ENCODE assay signal across 8 mouse cellular contexts in genomic region chr14:24586133-24586908, GRCm38 (mm10).
A peak's percentile ranks its signal among the peaks of the same experiment; 100 is the strongest.
DNase-seq lines count a peak whose midpoint lies in the region; ATAC-seq and TF ChIP-seq lines count a peak whose summit lies in the region.
"Had no signal": no experiment of that assay in that cellular context is flagged by ENCODE, and none has a peak within 500 bp of the region (broad histone marks: within the 10 kb centered on the region; RNA-seq: fewer than 3 reads in every experiment).

No protein-coding gene starts in this region.

- H3K9ac ChIP-seq in intestine, postnatal 0 days (ENCODE audit: low read depth, low read length): no peak overlapping the region
- H3K9ac ChIP-seq in intestine, embryonic 16.5 days (ENCODE audit: low read depth, low read length): no peak overlapping the region
- H3K9ac ChIP-seq in CH12.LX (ENCODE audit: insufficient read depth, low read depth): no peak overlapping the region
- H3K9ac ChIP-seq in hindbrain, embryonic 15.5 days: no peak overlapping the region
- H3K9ac ChIP-seq: limb, embryonic 13.5 days had no signal

- no peaks in the 10 kb centered on the region for H3K27me3 ChIP-seq in intestine, postnatal 0 days (replicated peaks; ENCODE audit: control insufficient read depth, insufficient read depth, low read length)
- no peaks in the 10 kb centered on the region for H3K27me3 ChIP-seq in intestine, embryonic 16.5 days (replicated peaks; ENCODE audit: control insufficient read depth, insufficient read depth, low read length)
- H3K27me3 ChIP-seq in CH12.LX (replicated peaks): no peaks in the 10 kb centered on the region
- no peaks in the 10 kb centered on the region for H3K27me3 ChIP-seq in hindbrain, embryonic 15.5 days
- H3K27me3 ChIP-seq: limb, embryonic 13.5 days had no signal

- dilution Hi-C loops in CH12.LX (cut with MboI; ENCODE audit: extremely low pct_ligation_motif_present, extremely low pct_unique_long_range_greater_than_20kb, low sequenced_read_pairs): no loop called here

- WGBS in intestine, postnatal 0 days: 62% methylated on average over 7 of the region's 7 CpGs
- WGBS in intestine, embryonic 16.5 days: 60% methylated on average over 7 of the region's 7 CpGs
- 45% methylated on average over 7 of the region's 7 CpGs for WGBS in hindbrain, embryonic 15.5 days

- in situ Hi-C loops in CH12.LX (cut with MboI; ENCODE audit: low pct_ligation_motif_present, low pct_unique_long_range_greater_than_20kb, low sequenced_read_pairs): no loop called here

- ATAC-seq in intestine, postnatal 0 days: no peak
- no peak for ATAC-seq in intestine, embryonic 16.5 days
- 0 out of 2 replicates have a peak, but pooled peaks have one; percentile 27 for ATAC-seq in hindbrain, embryonic 15.5 days (ENCODE audit: low FRiP score, low read depth)

- TF ChIP-seq CTCF in intestine, postnatal 0 days (IDR thresholded peaks at IDR 0.05; ENCODE audit: low read depth): peak; percentile 53
- TF ChIP-seq CTCF in CH12.LX (conservative IDR thresholded peaks at IDR 0.05 in 1 of 2, IDR thresholded peaks at IDR 0.05 in 1 of 2; ENCODE audit: low read depth in 2 of 2, low read length in 2 of 2): peak in 1 of 2 experiments; percentile 41; a peak in 2 of 4 replicates

- no peak overlapping the region for H3K4me3 ChIP-seq in intestine, postnatal 0 days (ENCODE audit: low read depth, low read length)
- no peak overlapping the region for H3K4me3 ChIP-seq in intestine, embryonic 16.5 days (ENCODE audit: low read length)
- no peak overlapping the region for H3K4me3 ChIP-seq in CH12.LX (replicated peaks in 1 of 3; ENCODE audit: low read depth in 2 of 3, low read length in 2 of 3, poor library complexity in 1 of 3)
- H3K4me3 ChIP-seq in hindbrain, embryonic 15.5 days: no peak overlapping the region
- H3K4me3 ChIP-seq: limb, embryonic 13.5 days had no signal

- no peaks in the 10 kb centered on the region for H3K36me3 ChIP-seq in intestine, postnatal 0 days (ENCODE audit: control insufficient read depth, insufficient read depth)
- no peaks in the 10 kb centered on the region for H3K36me3 ChIP-seq in intestine, embryonic 16.5 days (ENCODE audit: control insufficient read depth, insufficient read depth, low read length)
- no peaks in the 10 kb centered on the region for H3K36me3 ChIP-seq in CH12.LX (replicated peaks in 1 of 2; ENCODE audit: control insufficient read depth in 1 of 2, insufficient read depth in 1 of 2, low read length in 1 of 2)
- H3K36me3 ChIP-seq in hindbrain, embryonic 15.5 days: no peaks in the 10 kb centered on the region
- H3K36me3 ChIP-seq: limb, embryonic 13.5 days had no signal

- TF ChIP-seq RAD21 in CH12.LX (IDR thresholded peaks at IDR 0.05; ENCODE audit: low read depth, low read length): no peak; the same call in 1 of the 2 replicates

- H3K79me2 ChIP-seq in CH12.LX (replicated peaks; ENCODE audit: control insufficient read depth, extremely low read depth, insufficient read depth, poor library complexity, severe bottlenecking): no peaks in the 10 kb centered on the region

- TF ChIP-seq EP300 in CH12.LX (IDR thresholded peaks at IDR 0.05; ENCODE audit: low read length): no peak

- H3K27ac ChIP-seq in intestine, postnatal 0 days (ENCODE audit: low read depth, low read length): no peak overlapping the region
- no peak overlapping the region for H3K27ac ChIP-seq in intestine, embryonic 16.5 days (ENCODE audit: low read length)
- no peak overlapping the region for H3K27ac ChIP-seq in CH12.LX (ENCODE audit: insufficient read depth, low read depth)
- peak overlapping the region; percentile 90 for H3K27ac ChIP-seq in hindbrain, embryonic 15.5 days (replicated peaks)
- H3K27ac ChIP-seq: limb, embryonic 13.5 days had no signal

- H3K4me2 ChIP-seq in intestine, postnatal 0 days (replicated peaks; ENCODE audit: low read depth): no peak overlapping the region
- H3K4me2 ChIP-seq in intestine, embryonic 16.5 days (ENCODE audit: low read depth, low read length): no peak overlapping the region
- H3K4me2 ChIP-seq in CH12.LX (ENCODE audit: insufficient read depth, low read depth, poor library complexity, severe bottlenecking): no peak overlapping the region
- H3K4me2 ChIP-seq in hindbrain, embryonic 15.5 days: no peak overlapping the region
- H3K4me2 ChIP-seq: limb, embryonic 13.5 days had no signal

- no peak for TF ChIP-seq POLR2A in CH12.LX (IDR thresholded peaks at IDR 0.05; ENCODE audit: low read depth, low read length)

- H3K9me3 ChIP-seq in intestine, postnatal 0 days (ENCODE audit: control insufficient read depth): no peaks in the 10 kb centered on the region
- no peaks in the 10 kb centered on the region for H3K9me3 ChIP-seq in intestine, embryonic 16.5 days (ENCODE audit: control insufficient read depth, low read length)
- peaks cover 2% of the 10 kb centered on the region for H3K9me3 ChIP-seq in CH12.LX (replicated peaks; ENCODE audit: low read length)
- no peaks in the 10 kb centered on the region for H3K9me3 ChIP-seq in hindbrain, embryonic 15.5 days

- DNase-seq in CH12.LX (ENCODE audit: extremely low read depth) (peak; percentile 3), ZHBTc4 (ENCODE audit: low read depth, low spot score) (peak; percentile 44)
- no peak for DNase-seq in thymus, postnatal 25 days
- no peak for DNase-seq in gastrocnemius, postnatal 25 days

- H3K4me1 ChIP-seq in intestine, postnatal 0 days (replicated peaks; ENCODE audit: control insufficient read depth, insufficient read depth, low read length): no peaks in the 10 kb centered on the region
- no peaks in the 10 kb centered on the region for H3K4me1 ChIP-seq in intestine, embryonic 16.5 days (ENCODE audit: control insufficient read depth, insufficient read depth, low read length)
- H3K4me1 ChIP-seq in CH12.LX (ENCODE audit: control insufficient read depth in 1 of 2, insufficient read depth in 2 of 2): no peaks in the 10 kb centered on the region
- peaks cover 21% of the 10 kb centered on the region for H3K4me1 ChIP-seq in hindbrain, embryonic 15.5 days (replicated peaks)
- H3K4me1 ChIP-seq: limb, embryonic 13.5 days had no signal

TF ChIP-seq in CH12.LX, 34 proteins besides CTCF, POLR2A, EP300 and RAD21:
- TF ChIP-seq ELF1 (IDR thresholded peaks at IDR 0.05; ENCODE audit: low read depth, low read length) (no peak), MYC (IDR thresholded peaks at IDR 0.05; ENCODE audit: low read depth, low read length) (no peak)

Comparison
In these comparisons a context has a peak if more than half of its experiments do, and no peak if none do; other contexts are left out.
1. DNase-seq: peak in CH12.LX (single experiment) and ZHBTc4 (single experiment); none in thymus, postnatal 25 days (single experiment) and gastrocnemius, postnatal 25 days (single experiment).